Mouse (Mus musculus) retina, embryonic 14.5 days (tissue): ENCODE results near the gene Tdrd6.

ENCODE experiments used
- DNase-seq: peaks from one replicate; pipeline ENCODE4 v3.0.0-alpha.2; 2015; ENCODE audit warnings: low spot score

Tdrd6 gene

GRCm38 (mm10) chr17:43612221-43612620 is 17.9 kb downstream of the Tdrd6 start:
- DNase-seq: no peak

- peak; percentile 90 for DNase-seq
Measured at GRCm38 (mm10) chr17:43611586-43611985, 18.5 kb downstream of the Tdrd6 start.

GRCm38 (mm10) chr17:43606704-43607103 is 23.4 kb downstream of the Tdrd6 start:
- DNase-seq: peak; percentile 80

GRCm38 (mm10) chr17:43598706-43599105 is 31.4 kb downstream of the Tdrd6 start:
- DNase-seq: no peak

GRCm38 (mm10) chr17:43597742-43598141 is 32.4 kb downstream of the Tdrd6 start:
- no peak for DNase-seq

- DNase-seq: no peak
Measured at GRCm38 (mm10) chr17:43592296-43593291, 37.5 kb downstream of the Tdrd6 start.

GRCm38 (mm10) chr17:43590531-43590930 is 39.6 kb downstream of the Tdrd6 start:
- peak; percentile 49 for DNase-seq

- DNase-seq: no peak
Measured at GRCm38 (mm10) chr17:43589750-43590149, 40.3 kb downstream of the Tdrd6 start.

- no peak for DNase-seq
Measured at GRCm38 (mm10) chr17:43587278-43587677, 42.8 kb downstream of the Tdrd6 start.

GRCm38 (mm10) chr17:43584771-43585170 is 45.3 kb downstream of the Tdrd6 start:
- DNase-seq: no peak

GRCm38 (mm10) chr17:43581012-43581467 is 49.1 kb downstream of the Tdrd6 start:
- DNase-seq: peak; percentile 56

- DNase-seq: peak; percentile 5
Measured at GRCm38 (mm10) chr17:43580456-43580855, 49.6 kb downstream of the Tdrd6 start.

- DNase-seq: no peak
Measured at GRCm38 (mm10) chr17:43573624-43574073, 56.5 kb downstream of the Tdrd6 start.

GRCm38 (mm10) chr17:43569287-43569686 is 60.8 kb downstream of the Tdrd6 start:
- DNase-seq: peak; percentile 13

- DNase-seq: peak; percentile 65
Measured at GRCm38 (mm10) chr17:43567992-43568888, 61.9 kb downstream of the Tdrd6 start, which contains the start of gene Pla2g7. Pla2g7 (plus strand) TSS chr17:43568098.

GRCm38 (mm10) chr17:43567593-43567991 is 62.5 kb downstream of the Tdrd6 start:
- peak; percentile 47 for DNase-seq
